Mouse (Mus musculus): ENCODE results near the gene Ptpn23. TPM values are rescaled to one million over a fixed set of nuclear protein-coding genes. Genes with fewer than 3 reads are reported as not detected.

Ptpn23 gene
- polyA plus RNA-seq, 1 experiment from 2014 or later = 26.4 TPM

Other genes starting within 250 kb of the Ptpn23 start
- 0.06 to 0.24 TPM (median 0.18 TPM) in 3 replicates for gene Cspg5, start 164.4 kb downstream of the Ptpn23 start, polyA plus RNA-seq (2018)
- 1.6 to 7.4 TPM (median 4.7 TPM) in 3 replicates for gene Elp6, start 103.0 kb downstream of the Ptpn23 start, polyA plus RNA-seq (2018)
- 19.4 to 24.3 TPM (median 20.9 TPM) in 3 replicates for gene Scap, start 74.9 kb downstream of the Ptpn23 start, polyA plus RNA-seq (2018)
- gene Ngp, start 11.5 kb upstream of the Ptpn23 start, polyA plus RNA-seq (2018) = 2.3 to 84.1 TPM (median 17.7 TPM) in 3 replicates
- 11.4 to 20.2 TPM (median 18.7 TPM) in 3 replicates for gene Klhl18, start 68.5 kb upstream of the Ptpn23 start, polyA plus RNA-seq (2018)
- gene Kif9, start 68.7 kb upstream of the Ptpn23 start, polyA plus RNA-seq (2018) = 1.7 to 6.0 TPM (median 3.1 TPM) in 3 replicates
- gene Setd2, start 124.4 kb upstream of the Ptpn23 start, polyA plus RNA-seq (2018) = 38.1 to 71.6 TPM (median 41.4 TPM) in 3 replicates
- 0.95 to 4.3 TPM (median 2.3 TPM) in 3 replicates for gene Nradd, start 216.2 kb upstream of the Ptpn23 start, polyA plus RNA-seq (2018)
- gene Nbeal2, start 245.9 kb upstream of the Ptpn23 start, polyA plus RNA-seq (2018) = 8.6 to 16.6 TPM (median 14.0 TPM) in 3 replicates
- gene Ccdc12, start 248.3 kb upstream of the Ptpn23 start, polyA plus RNA-seq (2018) = 80.9 to 152 TPM (median 147 TPM) in 3 replicates